Mouse (Mus musculus): ENCODE measurements at regions not wholly inside any gene's neighbourhood (a gene's known extent, or its start where the extent isn't known, plus 50 kb on each side); places are given as distances from the start of the nearest gene placed in this dataset.

GRCm38 (mm10) chr2:117010001-117010400 lies 111.2 kb upstream of the Spred1 start:
- Histone ChIP-seq H3K27ac (ENCODE audit: insufficient read depth, low read depth) (no peak overlapping the region), H3K36me3 (replicated peaks in 1 of 2; ENCODE audit: control insufficient read depth in 1 of 2, insufficient read depth in 1 of 2, low read length in 1 of 2) (no peaks in the 10 kb centered on the region), H3K9me3 (replicated peaks; ENCODE audit: low read length) (no peaks in the 10 kb centered on the region), H3K79me2 (replicated peaks; ENCODE audit: control insufficient read depth, extremely low read depth, insufficient read depth, poor library complexity, severe bottlenecking) (no peaks in the 10 kb centered on the region), H3K4me1 (ENCODE audit: control insufficient read depth in 1 of 2, insufficient read depth in 2 of 2) (no peaks in the 10 kb centered on the region), H3K4me2 (ENCODE audit: insufficient read depth, low read depth, poor library complexity, severe bottlenecking) (no peak overlapping the region), H3K27me3 (replicated peaks) (no peaks in the 10 kb centered on the region), H3K9ac (ENCODE audit: insufficient read depth, low read depth) (no peak overlapping the region), H3K4me3 (replicated peaks in 1 of 3; ENCODE audit: low read depth in 2 of 3, low read length in 2 of 3, poor library complexity in 1 of 3) (no peak overlapping the region)
- dilution Hi-C loops (cut with MboI; ENCODE audit: extremely low pct_ligation_motif_present, extremely low pct_unique_long_range_greater_than_20kb, low sequenced_read_pairs) (no loop called here), in situ Hi-C loops (cut with MboI; ENCODE audit: low pct_ligation_motif_present, low pct_unique_long_range_greater_than_20kb, low sequenced_read_pairs) (no loop called here)
- DNase-seq (ENCODE audit: extremely low read depth): no peak
- TF ChIP-seq CTCF (conservative IDR thresholded peaks at IDR 0.05 in 1 of 2, IDR thresholded peaks at IDR 0.05 in 1 of 2; ENCODE audit: low read depth in 2 of 2, low read length in 2 of 2): no peak
- TF ChIP-seq NELFE (IDR thresholded peaks at IDR 0.05; ENCODE audit: low read depth, low read length): no peak
- no peak for TF ChIP-seq EP300 (IDR thresholded peaks at IDR 0.05; ENCODE audit: low read length)
- TF ChIP-seq E2F4 (IDR thresholded peaks at IDR 0.05; ENCODE audit: insufficient replicate concordance, low read depth, low read length): no peak
- TF ChIP-seq MAFK (IDR thresholded peaks at IDR 0.05; ENCODE audit: insufficient replicate concordance, low read length): no peak
- no peak for TF ChIP-seq PAX5 (IDR thresholded peaks at IDR 0.05; ENCODE audit: low read length)
- no peak for TF ChIP-seq USF2 (conservative IDR thresholded peaks at IDR 0.05; ENCODE audit: low read depth, low read length)
- TF ChIP-seq ELF1 (IDR thresholded peaks at IDR 0.05; ENCODE audit: low read depth, low read length): no peak
- no peak for TF ChIP-seq ZNF384 (IDR thresholded peaks at IDR 0.05; ENCODE audit: low read depth, low read length)

- no peaks in the 10 kb centered on the region for H3K27me3 ChIP-seq (replicated peaks)
- no peaks in the 10 kb centered on the region for H3K36me3 ChIP-seq (replicated peaks in 1 of 2; ENCODE audit: control insufficient read depth in 1 of 2, insufficient read depth in 1 of 2, low read length in 1 of 2)
- H3K27ac ChIP-seq (ENCODE audit: insufficient read depth, low read depth): no peak overlapping the region
- TF ChIP-seq ZNF384 (IDR thresholded peaks at IDR 0.05; ENCODE audit: low read depth, low read length) (no peak), MXI1 (IDR thresholded peaks at IDR 0.05; ENCODE audit: low read depth, low read length) (no peak), POLR2AphosphoS2 (IDR thresholded peaks at IDR 0.05; ENCODE audit: low read depth, low read length) (no peak), USF2 (conservative IDR thresholded peaks at IDR 0.05; ENCODE audit: low read depth, low read length) (no peak), MAZ (IDR thresholded peaks at IDR 0.05; ENCODE audit: low read depth, low read length) (no peak), MAX (IDR thresholded peaks at IDR 0.05; ENCODE audit: low read length) (no peak), E2F4 (IDR thresholded peaks at IDR 0.05; ENCODE audit: insufficient replicate concordance, low read depth, low read length) (no peak), TBP (conservative IDR thresholded peaks at IDR 0.05; ENCODE audit: low read depth, low read length) (no peak), NRF1 (IDR thresholded peaks at IDR 0.05; ENCODE audit: low read depth, low read length) (no peak), NELFE (IDR thresholded peaks at IDR 0.05; ENCODE audit: low read depth, low read length) (no peak), KAT2A (IDR thresholded peaks at IDR 0.05; ENCODE audit: insufficient replicate concordance, low read length) (no peak)
- DNase-seq (ENCODE audit: extremely low read depth): no peak
- no peaks in the 10 kb centered on the region for H3K9me3 ChIP-seq (replicated peaks; ENCODE audit: low read length)
- no peaks in the 10 kb centered on the region for H3K79me2 ChIP-seq (replicated peaks; ENCODE audit: control insufficient read depth, extremely low read depth, insufficient read depth, poor library complexity, severe bottlenecking)
- in situ Hi-C loops (cut with MboI; ENCODE audit: low pct_ligation_motif_present, low pct_unique_long_range_greater_than_20kb, low sequenced_read_pairs): no loop called here
- no peak overlapping the region for H3K4me3 ChIP-seq (replicated peaks in 1 of 3; ENCODE audit: low read depth in 2 of 3, low read length in 2 of 3, poor library complexity in 1 of 3)
- no peak overlapping the region for H3K9ac ChIP-seq (ENCODE audit: insufficient read depth, low read depth)
- no peak overlapping the region for H3K4me2 ChIP-seq (ENCODE audit: insufficient read depth, low read depth, poor library complexity, severe bottlenecking)
- dilution Hi-C loops (cut with MboI; ENCODE audit: extremely low pct_ligation_motif_present, extremely low pct_unique_long_range_greater_than_20kb, low sequenced_read_pairs): no loop called here
- no peaks in the 10 kb centered on the region for H3K4me1 ChIP-seq (ENCODE audit: control insufficient read depth in 1 of 2, insufficient read depth in 2 of 2)
These were observed 110.2 kb upstream of the Spred1 start for GRCm38 (mm10) chr2:117010942-117011341.
